Mouse (Mus musculus): Measurements from ENCODE around the gene Tmcc3.

The Tmcc3 gene

GRCm38 (mm10) chr10:94567915-94568314 lies 256.2 kb downstream of the Tmcc3 start:
- in situ Hi-C loops (cut with MboI; ENCODE audit: unreplicated experiment in 2 of 2), result no loop called here

- in situ Hi-C loops (cut with MboI; ENCODE audit: unreplicated experiment in 2 of 2), result no loop called here
These were observed 257.1 kb downstream of the Tmcc3 start for GRCm38 (mm10) chr10:94568867-94569266.

GRCm38 (mm10) chr10:94569731-94570130 lies 258.0 kb downstream of the Tmcc3 start:
- in situ Hi-C loops (cut with MboI; ENCODE audit: unreplicated experiment in 2 of 2), result no loop called here

GRCm38 (mm10) chr10:94571927-94572620 lies 260.3 kb downstream of the Tmcc3 start:
- in situ Hi-C loops (cut with MboI; ENCODE audit: unreplicated experiment in 2 of 2), result no loop called here

GRCm38 (mm10) chr10:94572772-94573171 lies 261.0 kb downstream of the Tmcc3 start:
- in situ Hi-C loops (cut with MboI; ENCODE audit: unreplicated experiment in 2 of 2), result no loop called here

GRCm38 (mm10) chr10:94574451-94575333 lies 262.9 kb downstream of the Tmcc3 start:
- in situ Hi-C loops (cut with MboI; ENCODE audit: unreplicated experiment in 2 of 2), result no loop called here

GRCm38 (mm10) chr10:94575958-94576357 lies 264.2 kb downstream of the Tmcc3 start:
- in situ Hi-C loops (cut with MboI; ENCODE audit: unreplicated experiment in 2 of 2), result no loop called here

GRCm38 (mm10) chr10:94578870-94579269 lies 267.1 kb downstream of the Tmcc3 start:
- in situ Hi-C loops (cut with MboI; ENCODE audit: unreplicated experiment in 2 of 2), result no loop called here

GRCm38 (mm10) chr10:94581384-94581783 lies 269.6 kb downstream of the Tmcc3 start:
- in situ Hi-C loops (cut with MboI; ENCODE audit: unreplicated experiment in 2 of 2), result no loop called here

GRCm38 (mm10) chr10:94583714-94584113 lies 272.0 kb downstream of the Tmcc3 start:
- in situ Hi-C loops (cut with MboI; ENCODE audit: unreplicated experiment in 2 of 2), result no loop called here

GRCm38 (mm10) chr10:94584851-94585359 lies 273.2 kb downstream of the Tmcc3 start:
- in situ Hi-C loops (cut with MboI; ENCODE audit: unreplicated experiment in 2 of 2), result no loop called here

GRCm38 (mm10) chr10:94585819-94586218 lies 274.1 kb downstream of the Tmcc3 start:
- in situ Hi-C loops (cut with MboI; ENCODE audit: unreplicated experiment in 2 of 2), result no loop called here

GRCm38 (mm10) chr10:94588976-94589375 lies 277.2 kb downstream of the Tmcc3 start:
- in situ Hi-C loops (cut with MboI; ENCODE audit: unreplicated experiment in 2 of 2), result no loop called here

- in situ Hi-C loops (cut with MboI; ENCODE audit: unreplicated experiment in 2 of 2), result no loop called here
These were observed 284.0 kb downstream of the Tmcc3 start for GRCm38 (mm10) chr10:94595705-94596104.

GRCm38 (mm10) chr10:94599846-94600245 lies 288.1 kb downstream of the Tmcc3 start:
- in situ Hi-C loops (cut with MboI; ENCODE audit: unreplicated experiment in 2 of 2), result loop anchor here (10.0 to 25.0 kb wide), 4 partner anchors 188 to 1287 kb away; no protein-coding TSS in a partner anchor

GRCm38 (mm10) chr10:94601034-94601433 lies 289.3 kb downstream of the Tmcc3 start:
- in situ Hi-C loops (cut with MboI; ENCODE audit: unreplicated experiment in 2 of 2), result loop anchor here (10.0 to 25.0 kb wide), 4 partner anchors 189 to 1286 kb away; no protein-coding TSS in a partner anchor

GRCm38 (mm10) chr10:94605491-94605890 lies 293.7 kb downstream of the Tmcc3 start:
- in situ Hi-C loops (cut with MboI; ENCODE audit: unreplicated experiment in 2 of 2), result loop anchor here (10.0 to 25.0 kb wide), 4 partner anchors 193 to 1282 kb away; no protein-coding TSS in a partner anchor

- in situ Hi-C loops (cut with MboI; ENCODE audit: unreplicated experiment in 2 of 2), result loop anchor here (10.0 to 25.0 kb wide), 4 partner anchors 197 to 1278 kb away; no protein-coding TSS in a partner anchor
These were observed 297.6 kb downstream of the Tmcc3 start for GRCm38 (mm10) chr10:94609309-94609777.

GRCm38 (mm10) chr10:94611228-94611968 lies 299.6 kb downstream of the Tmcc3 start:
- in situ Hi-C loops (cut with MboI; ENCODE audit: unreplicated experiment in 2 of 2), result loop anchor here in 1 of 2 experiments (25.0 kb wide), 3 partner anchors 199 to 1276 kb away; no protein-coding TSS in a partner anchor

- in situ Hi-C loops (cut with MboI; ENCODE audit: unreplicated experiment in 2 of 2), result loop anchor here in 1 of 2 experiments (25.0 kb wide), 3 partner anchors 200 to 1275 kb away; no protein-coding TSS in a partner anchor
These were observed 300.3 kb downstream of the Tmcc3 start for GRCm38 (mm10) chr10:94611969-94612440.
